Mouse (Mus musculus) heart, embryonic 15.5 days (tissue): Measurements from ENCODE around the gene Fadd. TPM values are rescaled to one million over a fixed set of nuclear protein-coding genes. Genes with fewer than 3 reads are reported as not detected.

Source experiments
- ATAC-seq: fragments of 200-750 bp; cut with Nextera tagmentation; replicated peaks from 2 replicates; pipeline ENCODE4 v1.8.0; 2017; ENCODE audit warnings: low read depth, moderate TSS enrichment; ENCODE audit not compliant: insufficient number of reproducible peaks, insufficient read depth, low FRiP score
- H3K27ac ChIP-seq: fragments of 300-500 bp; sonication (generic); 2 replicates; pipeline ENCODE4 v1.5.1; 2015; ENCODE audit warnings: mild to moderate bottlenecking, inconsistent platforms
- H3K27me3 ChIP-seq: fragments of 300-500 bp; sonication (generic); 2 replicates; pipeline ENCODE4 v1.6.1; 2015; ENCODE audit warnings: inconsistent platforms
- H3K36me3 ChIP-seq: fragments of 300-500 bp; sonication (generic); 2 replicates; pipeline ENCODE4 v1.6.1; 2015; ENCODE audit warnings: mild to moderate bottlenecking, inconsistent platforms
- H3K4me1 ChIP-seq: fragments of 300-500 bp; sonication (generic); replicated peaks from 2 replicates; pipeline ENCODE4 v1.6.1; 2015; ENCODE audit warnings: inconsistent platforms
- H3K4me2 ChIP-seq: fragments of 300-500 bp; sonication (generic); 2 replicates; pipeline ENCODE4 v1.6.1; 2015; ENCODE audit warnings: inconsistent platforms, mild to moderate bottlenecking, moderate library complexity
- H3K4me3 ChIP-seq: fragments of 300-500 bp; sonication (generic); 2 replicates; pipeline ENCODE4 v1.5.1; 2015; ENCODE audit warnings: mild to moderate bottlenecking, inconsistent platforms
- H3K9ac ChIP-seq: fragments of 300-500 bp; sonication (generic); 2 replicates; pipeline ENCODE4 v1.6.1; 2015; ENCODE audit warnings: mild to moderate bottlenecking, inconsistent platforms
- H3K9me3 ChIP-seq: fragments of 300-500 bp; sonication (generic); replicated peaks from 2 replicates; pipeline ENCODE4 v1.6.1; 2016; ENCODE audit warnings: inconsistent platforms
- WGBS: fragments of 180-500 bp; shearing (Covaris S2); methylation state at CpG from one replicate; pipeline ENCODE4 v1.1.7; 2015; ENCODE audit warnings: mixed read lengths; 5-methylcytosine and 5-hydroxymethylcytosine counted together
- polyA plus RNA-seq: library from polyadenylated mRNA; unstranded; fragments of >200 nt; fragmentation: Nextera tagmentation; extraction: Ambion mirVana; gene quantifications from 2 replicates; pipeline ENCODE4 v1.2.1, GENCODE M21; 2015

The Fadd gene
- polyA plus RNA-seq = 11.0 and 13.4 TPM in 2 replicates

DNA sequence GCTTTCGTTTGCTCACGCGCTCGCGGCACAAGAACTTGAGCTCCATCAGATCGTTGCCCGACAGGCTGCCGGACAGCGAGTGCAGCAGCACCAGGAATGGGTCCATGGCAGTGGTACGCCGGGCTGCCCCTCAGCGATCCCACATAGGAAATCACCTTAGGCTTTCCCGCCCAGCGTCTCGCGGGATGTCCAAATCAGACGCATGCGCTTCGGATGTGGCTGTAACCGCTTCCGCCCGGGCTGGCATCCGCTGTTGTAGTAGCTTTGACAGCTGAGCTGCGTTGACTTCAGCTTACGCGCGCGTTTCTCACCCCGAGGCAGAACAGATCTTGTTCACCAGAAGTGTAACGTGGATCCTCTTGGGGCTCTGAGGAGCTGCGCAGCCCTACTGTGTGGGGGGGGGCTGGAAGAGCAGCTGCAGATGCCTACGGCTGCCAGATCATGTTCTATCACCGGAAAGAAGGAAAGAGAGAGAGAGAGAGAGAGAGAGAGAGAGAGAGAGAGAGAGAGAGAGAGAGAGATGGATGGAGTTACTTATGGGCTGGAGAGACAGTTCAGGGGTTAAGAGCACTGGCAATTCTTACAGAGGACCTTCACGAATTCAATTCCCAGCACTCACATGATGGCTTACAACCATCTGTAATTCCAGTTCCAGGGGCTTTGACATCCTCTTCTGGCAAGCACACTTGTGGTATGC, at the start of gene Fadd:
TSS of gene Fadd (minus strand) at position 180 of the 697 bp plus-strand sequence.
- Histone ChIP-seq H3K9me3 (no peaks in the 10 kb centered on the region), H3K9ac (peak within 1 kb of the TSS; percentile 82), H3K4me1 (peaks cover 26% of the 10 kb centered on the region), H3K4me3 (peak within 1 kb of the TSS; percentile 90), H3K27ac (peak within 1 kb of the TSS; percentile 97), H3K4me2 (peak within 1 kb of the TSS; percentile 89), H3K27me3 (peaks cover 20% of the 10 kb centered on the region), H3K36me3 (peaks cover 8% of the 10 kb centered on the region; the same call in 1 of the 2 replicates)
- ATAC-seq = peak; percentile 78
- WGBS = 2% methylated on average over 34 of the region's 34 CpGs

DNA sequence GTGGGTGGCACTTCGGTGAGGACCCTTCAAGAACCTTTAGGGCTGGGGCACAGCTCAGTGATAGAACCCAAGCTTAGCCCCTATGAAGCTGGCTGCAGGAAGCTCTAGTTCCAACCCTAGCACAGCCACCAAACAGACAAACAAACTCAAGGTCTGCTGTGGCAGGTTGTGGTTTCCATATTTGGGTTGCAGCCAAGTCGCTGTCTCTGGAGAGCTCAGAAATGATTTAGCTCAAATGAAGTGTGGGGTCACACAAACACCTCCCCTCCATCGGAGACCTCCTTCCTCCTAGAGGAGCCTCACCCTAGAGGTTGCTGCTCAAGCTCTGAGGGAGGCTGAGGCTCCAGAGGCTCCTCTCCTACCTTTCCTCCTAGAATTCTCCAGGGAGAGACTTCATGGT, 48.4 kb upstream of the Fadd start:
- Histone ChIP-seq H3K27me3 (no peaks in the 10 kb centered on the region), H3K4me3 (no peak overlapping the region), H3K4me1 (peaks cover 3% of the 10 kb centered on the region; the same call in 1 of the 2 replicates), H3K9ac (no peak overlapping the region), H3K9me3 (no peaks in the 10 kb centered on the region), H3K36me3 (no peaks in the 10 kb centered on the region), H3K4me2 (no peak overlapping the region), H3K27ac (no peak overlapping the region)
- WGBS = 70% methylated on average over 3 of the region's 3 CpGs
- ATAC-seq = no peak

- Histone ChIP-seq H3K27ac (no peak overlapping the region), H3K4me3 (no peak overlapping the region), H3K9me3 (no peaks in the 10 kb centered on the region), H3K9ac (no peak overlapping the region), H3K27me3 (no peaks in the 10 kb centered on the region), H3K4me2 (no peak overlapping the region), H3K36me3 (no peaks in the 10 kb centered on the region), H3K4me1 (no peaks in the 10 kb centered on the region)
- 37% methylated on average over 3 of the region's 3 CpGs for WGBS
- no peak for ATAC-seq
Observed at GRCm38 (mm10) chr7:144628334-144628915, 46.2 kb upstream of the Fadd start.

DNA sequence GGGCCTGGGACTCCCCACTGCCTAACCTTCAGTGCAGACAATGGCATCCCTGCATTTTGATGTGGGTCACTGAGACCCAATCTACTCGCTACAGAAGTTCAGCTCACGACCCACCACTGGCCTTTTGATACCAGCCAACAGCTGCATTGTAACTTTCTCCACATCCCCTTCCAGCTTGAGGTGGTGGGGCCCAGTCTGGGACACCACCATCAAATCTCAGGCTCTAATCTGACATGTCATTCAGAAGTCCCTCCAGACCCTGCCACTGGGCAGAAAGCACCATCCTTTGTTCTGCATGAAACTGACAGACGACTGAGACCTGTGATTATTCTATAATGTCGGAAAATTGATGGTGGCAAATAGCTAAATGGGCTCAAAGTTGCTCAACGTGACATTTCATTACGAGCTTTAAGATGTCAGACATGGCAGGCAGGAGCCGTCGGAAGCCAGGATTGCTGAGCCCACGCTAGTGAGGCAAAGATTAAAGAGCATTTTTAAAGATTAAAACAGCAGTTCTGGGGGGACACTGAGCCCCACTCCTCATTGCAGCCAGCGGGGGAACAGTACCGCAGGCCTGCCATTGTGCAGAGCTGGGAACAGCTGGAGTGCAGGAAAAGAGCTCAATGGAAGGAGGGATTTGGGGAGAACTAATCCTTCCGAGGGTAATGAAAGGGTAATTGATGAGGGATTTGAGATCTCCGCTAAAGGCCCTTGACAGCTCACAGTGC, 45.5 kb upstream of the Fadd start:
- no peak overlapping the region for H3K9ac ChIP-seq
- 60% methylated on average over 13 of the region's 13 CpGs for WGBS
- H3K4me3 ChIP-seq = no peak overlapping the region
- H3K9me3 ChIP-seq = no peaks in the 10 kb centered on the region
- no peak overlapping the region for H3K27ac ChIP-seq
- no peaks in the 10 kb centered on the region for H3K4me1 ChIP-seq
- no peak overlapping the region for H3K4me2 ChIP-seq
- no peaks in the 10 kb centered on the region for H3K27me3 ChIP-seq
- H3K36me3 ChIP-seq = no peaks in the 10 kb centered on the region
- ATAC-seq = no peak

DNA sequence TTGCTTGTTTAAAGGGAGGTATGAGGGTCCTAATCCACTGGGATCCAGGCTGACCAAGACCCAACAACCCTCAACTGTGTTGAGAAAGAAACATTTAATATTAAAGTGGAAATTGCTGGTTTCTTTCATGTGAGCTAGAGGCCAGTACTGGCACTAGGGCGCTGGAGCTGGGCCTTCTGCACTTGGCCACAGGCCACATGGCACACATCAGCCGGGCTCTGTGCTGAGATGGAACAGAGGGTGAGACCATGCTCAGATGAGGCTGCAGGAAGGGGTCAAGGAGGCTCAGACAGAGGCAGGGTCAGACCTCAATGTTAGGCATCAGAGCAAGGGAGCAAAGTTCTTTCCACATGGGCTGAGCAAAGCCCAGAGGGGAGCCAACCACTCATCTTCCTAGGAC, 43.8 kb upstream of the Fadd start:
- no peak overlapping the region for H3K27ac ChIP-seq
- no peak overlapping the region for H3K4me2 ChIP-seq
- no peak for ATAC-seq
- H3K9ac ChIP-seq = no peak overlapping the region
- no peaks in the 10 kb centered on the region for H3K27me3 ChIP-seq
- H3K36me3 ChIP-seq = no peaks in the 10 kb centered on the region
- H3K4me3 ChIP-seq = no peak overlapping the region
- H3K9me3 ChIP-seq = no peaks in the 10 kb centered on the region
- no peaks in the 10 kb centered on the region for H3K4me1 ChIP-seq
- 71% methylated on average over 2 of the region's 2 CpGs for WGBS

DNA sequence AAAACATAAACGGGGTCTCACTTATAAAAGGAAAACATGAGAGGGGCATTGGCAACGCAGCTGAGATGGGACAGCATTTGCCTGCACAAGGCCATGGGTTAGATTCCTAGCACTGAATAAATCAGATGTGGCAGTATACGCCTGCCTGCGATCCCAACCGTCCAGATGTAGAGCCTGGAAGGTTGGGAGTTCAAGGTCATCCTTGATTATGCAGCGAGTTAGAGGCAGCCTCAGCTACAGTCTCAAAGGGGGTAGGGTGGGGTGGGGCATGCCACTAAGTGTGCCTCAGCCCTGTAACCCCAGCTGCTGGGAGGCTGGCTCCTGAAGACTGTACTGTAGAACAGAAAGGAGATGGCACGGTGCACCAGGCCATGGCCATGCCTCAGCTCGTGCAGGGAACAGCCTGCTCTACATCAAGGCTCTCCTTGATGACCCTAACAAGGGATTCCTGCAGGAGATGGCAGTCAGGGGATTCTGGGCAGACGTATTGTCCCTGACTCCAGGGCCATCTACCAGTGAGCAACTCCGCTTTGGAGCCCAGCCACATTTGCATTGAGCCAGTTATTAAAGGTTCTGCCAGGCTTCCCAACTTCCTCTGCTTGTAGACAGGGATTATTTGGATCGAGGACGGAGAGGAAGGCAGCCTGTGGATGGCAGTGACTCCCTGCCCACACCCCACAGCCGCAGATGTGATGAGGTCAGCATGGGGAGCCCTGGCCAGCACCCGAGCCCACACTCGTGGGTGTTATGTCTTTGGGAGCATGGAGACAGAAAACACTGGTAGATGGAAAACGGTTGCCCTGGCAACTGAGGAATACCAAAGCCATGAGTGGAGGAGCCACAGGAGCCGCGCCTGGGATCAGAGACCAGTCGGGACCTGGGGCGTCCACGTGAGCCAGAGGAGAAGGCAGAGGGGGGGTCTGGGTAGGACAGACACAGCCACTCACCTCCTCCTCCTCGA, 38.7 kb upstream of the Fadd start:
- no peak for ATAC-seq
- no peaks in the 10 kb centered on the region for H3K9me3 ChIP-seq
- H3K4me2 ChIP-seq = no peak overlapping the region
- no peak overlapping the region for H3K4me3 ChIP-seq
- no peak overlapping the region for H3K27ac ChIP-seq
- no peak overlapping the region for H3K9ac ChIP-seq
- H3K4me1 ChIP-seq = no peaks in the 10 kb centered on the region
- 71% methylated on average over 22 of the region's 22 CpGs for WGBS
- no peaks in the 10 kb centered on the region for H3K27me3 ChIP-seq
- no peaks in the 10 kb centered on the region for H3K36me3 ChIP-seq

DNA sequence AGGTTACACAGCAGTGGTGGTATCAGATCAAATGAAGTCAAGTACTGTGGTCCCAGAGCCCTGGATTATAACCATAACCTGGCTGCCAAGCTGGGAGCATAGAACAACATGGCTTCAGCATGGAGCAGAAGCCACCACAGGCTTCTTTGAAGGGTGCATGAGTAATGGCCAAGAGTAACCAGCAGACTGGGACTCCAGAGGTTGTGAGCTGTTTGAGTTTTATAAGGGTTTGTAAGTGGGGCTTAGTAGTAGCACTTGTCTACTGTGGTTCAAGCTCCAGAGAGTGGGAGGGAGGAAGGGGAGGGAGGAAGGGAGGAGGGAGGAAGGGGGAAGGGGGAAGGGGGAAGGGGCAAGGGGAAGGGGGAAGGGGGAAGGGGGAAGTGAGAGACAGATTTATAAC, 38.1 kb upstream of the Fadd start:
- Histone ChIP-seq H3K4me2 (no peak overlapping the region), H3K9ac (no peak overlapping the region), H3K27me3 (no peaks in the 10 kb centered on the region), H3K4me1 (peaks cover 6% of the 10 kb centered on the region), H3K27ac (no peak overlapping the region), H3K36me3 (no peaks in the 10 kb centered on the region), H3K4me3 (no peak overlapping the region), H3K9me3 (no peaks in the 10 kb centered on the region)
- no peak for ATAC-seq

DNA sequence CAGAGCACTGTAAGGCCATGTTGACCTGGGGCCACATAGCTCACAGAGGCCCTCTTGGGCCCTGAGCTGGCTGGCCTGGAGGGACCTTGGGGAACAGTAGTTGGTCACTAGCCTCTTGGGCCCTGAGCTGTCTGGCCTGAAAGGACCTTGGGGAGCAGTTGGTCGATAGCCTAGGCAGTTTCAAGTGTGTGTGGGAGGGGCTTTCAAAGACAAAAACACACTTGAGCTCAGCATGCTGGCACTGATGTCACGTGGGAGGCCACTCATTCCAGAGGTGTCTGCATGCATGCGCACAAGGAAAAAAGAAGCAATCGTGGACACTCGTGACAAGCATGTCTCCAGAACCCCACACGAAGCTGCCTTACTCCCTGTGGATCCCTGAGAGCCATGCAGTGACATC, 33.1 kb upstream of the Fadd start:
- Histone ChIP-seq H3K4me2 (no peak overlapping the region), H3K9ac (no peak overlapping the region), H3K9me3 (no peaks in the 10 kb centered on the region), H3K4me3 (no peak overlapping the region), H3K4me1 (peaks cover 9% of the 10 kb centered on the region), H3K36me3 (no peaks in the 10 kb centered on the region), H3K27me3 (no peaks in the 10 kb centered on the region), H3K27ac (no peak overlapping the region)
- WGBS = 43% methylated on average over 6 of the region's 6 CpGs
- peak; percentile 59 for ATAC-seq

- Histone ChIP-seq H3K27ac (no peak overlapping the region), H3K27me3 (no peaks in the 10 kb centered on the region), H3K4me2 (no peak overlapping the region), H3K9me3 (no peaks in the 10 kb centered on the region), H3K9ac (no peak overlapping the region), H3K4me1 (peaks cover 9% of the 10 kb centered on the region), H3K4me3 (no peak overlapping the region), H3K36me3 (no peaks in the 10 kb centered on the region)
- no peak for ATAC-seq
- WGBS = 73% methylated on average over 4 of the region's 4 CpGs
Observed at GRCm38 (mm10) chr7:144612829-144613228, 30.6 kb upstream of the Fadd start.

DNA sequence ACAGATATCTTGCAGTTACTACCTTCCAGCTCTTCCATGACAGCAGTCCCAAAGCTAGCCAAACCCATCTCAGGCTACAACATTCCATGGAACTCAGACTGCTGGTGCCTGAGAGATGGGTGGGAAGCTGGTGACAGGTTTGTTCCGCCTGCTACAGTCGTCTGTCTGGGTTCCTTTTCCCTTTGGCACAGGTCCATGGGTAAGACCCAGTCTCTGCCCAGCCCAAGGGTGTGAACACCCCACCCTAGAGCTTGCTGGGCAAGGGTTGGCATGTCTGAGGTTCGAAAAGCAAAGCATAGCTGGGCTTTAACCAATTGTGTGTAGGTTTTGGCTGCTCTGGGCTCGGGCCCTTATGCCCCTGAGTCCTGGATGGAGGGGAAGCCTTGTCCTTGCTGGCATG, 30.1 kb upstream of the Fadd start:
- 40% methylated on average over 4 of the region's 4 CpGs for WGBS
- Histone ChIP-seq H3K36me3 (no peaks in the 10 kb centered on the region), H3K27ac (no peak overlapping the region), H3K9me3 (no peaks in the 10 kb centered on the region), H3K4me3 (no peak overlapping the region), H3K4me2 (no peak overlapping the region), H3K9ac (no peak overlapping the region), H3K27me3 (no peaks in the 10 kb centered on the region), H3K4me1 (peaks cover 9% of the 10 kb centered on the region)
- no peak for ATAC-seq

DNA sequence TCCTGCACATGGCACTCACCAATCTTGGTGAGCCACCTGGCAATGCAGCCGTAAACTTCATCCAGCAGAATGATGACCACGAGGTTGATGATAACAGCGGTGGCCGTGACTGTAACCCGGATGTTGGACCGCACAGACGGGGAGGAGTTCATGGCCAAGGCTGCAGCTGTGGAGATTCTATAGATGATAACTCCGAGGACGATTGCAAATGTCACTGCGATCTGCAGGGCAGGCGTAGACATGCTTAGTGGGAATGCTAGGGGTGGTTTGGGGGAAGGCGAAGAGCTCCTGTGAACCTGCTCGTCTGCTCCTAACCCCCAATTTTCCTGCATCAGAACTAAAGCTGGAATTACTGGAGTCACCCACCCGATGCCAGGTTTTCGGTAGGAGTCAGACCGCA, 29.3 kb upstream of the Fadd start:
- Histone ChIP-seq H3K36me3 (no peaks in the 10 kb centered on the region), H3K9ac (no peak overlapping the region), H3K4me2 (no peak overlapping the region), H3K9me3 (no peaks in the 10 kb centered on the region), H3K27ac (no peak overlapping the region), H3K4me3 (no peak overlapping the region), H3K27me3 (no peaks in the 10 kb centered on the region), H3K4me1 (peaks cover 9% of the 10 kb centered on the region)
- ATAC-seq = no peak
- 77% methylated on average over 16 of the region's 16 CpGs for WGBS
